8 mouse cellular contexts compared by ENCODE assay signal in the genomic region with DNA sequence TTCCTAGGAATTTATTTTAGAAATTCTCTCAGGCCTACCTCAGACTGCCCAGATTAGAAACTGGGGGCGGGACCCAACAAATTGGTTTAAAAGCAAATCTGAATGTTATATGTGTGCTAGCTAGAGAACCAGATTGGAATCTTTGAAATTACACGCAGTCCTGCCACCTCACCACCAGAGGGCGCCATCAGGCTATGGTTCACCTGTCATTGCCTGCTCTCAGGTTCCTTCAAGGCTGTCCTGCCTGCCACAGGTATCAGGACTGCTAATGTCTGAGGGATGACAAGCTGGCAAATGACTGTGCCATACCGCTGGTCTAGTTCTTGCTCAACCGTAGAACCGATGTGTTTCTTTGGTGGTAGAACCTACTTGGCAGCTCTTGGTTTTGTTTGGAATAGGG. TPM values are rescaled to one million over a fixed set of nuclear protein-coding genes. Genes with fewer than 3 reads are reported as not detected.
A peak's percentile ranks its signal among the peaks of the same experiment; 100 is the strongest.
DNase-seq lines count a peak whose midpoint lies in the region; ATAC-seq and TF ChIP-seq lines count a peak whose summit lies in the region.

No protein-coding gene starts in this region.

- no peak overlapping the region for H3K4me3 ChIP-seq in lung, embryonic 14.5 days (ENCODE audit: low read depth, low read length)

- DNase-seq in ovary, postnatal 10 days (ENCODE audit: low spot score) = peak; percentile 31
- DNase-seq in ovary, adult 18-20 months (ENCODE audit: low spot score) = no peak
- DNase-seq in brain, adult 2 months (ENCODE audit: low read depth, low spot score) = peak; percentile 78
- peak; percentile 81 to 82 for DNase-seq in kidney, postnatal 4 days
- DNase-seq in lung, embryonic 14.5 days = peak; percentile 74
- DNase-seq in right cerebral cortex, adult 2 months (ENCODE audit: low spot score in 2 of 2) = peak; percentile 70 to 90
- DNase-seq in urinary bladder, postnatal 14 days (ENCODE audit: low spot score) = peak; percentile 65

- H3K4me2 ChIP-seq in lung, embryonic 14.5 days = no peak overlapping the region

- H3K9ac ChIP-seq in lung, embryonic 14.5 days = no peak overlapping the region

- ATAC-seq in erythroblast, adult 5-6 weeks (replicated peaks; ENCODE audit: low FRiP score, poor library complexity, severe bottlenecking) = peak; percentile 75
- ATAC-seq in lung, embryonic 14.5 days (ENCODE audit: insufficient read depth) = no peak

- no peaks in the 10 kb centered on the region for H3K4me1 ChIP-seq in lung, embryonic 14.5 days (ENCODE audit: insufficient read depth)

- TF ChIP-seq CTCF in lung, embryonic 14.5 days (IDR thresholded peaks at IDR 0.05; ENCODE audit: low read depth) = peak; percentile 92

- H3K27ac ChIP-seq in lung, embryonic 14.5 days (ENCODE audit: low read depth) = no peak overlapping the region

- no peaks in the 10 kb centered on the region for H3K9me3 ChIP-seq in lung, embryonic 14.5 days (ENCODE audit: low read depth, low read length)

- 13% methylated on average over 6 of the region's 6 CpGs for WGBS in lung, embryonic 14.5 days

- no peaks in the 10 kb centered on the region for H3K36me3 ChIP-seq in lung, embryonic 14.5 days (ENCODE audit: insufficient read depth)

- H3K27me3 ChIP-seq in lung, embryonic 14.5 days (ENCODE audit: insufficient read depth, low read length) = no peaks in the 10 kb centered on the region

RNA-seq across cellular contexts. Expression of a gene that starts 20.1 kb away (rescaled TPM):
- not detected in 2 replicates for total RNA-seq in erythroblast, adult 5-6 weeks (2015; ENCODE audit: low replicate concordance)
- not detected in 2 replicates for total RNA-seq in erythroblast, adult 5-6 weeks (2017; ENCODE audit: low replicate concordance)
- 0.29 TPM in 1 of 2 replicates, not detected in the other for polyA plus RNA-seq in lung, embryonic 14.5 days (2014; fragmentation: Nextera tagmentation; extraction: Ambion mirVana)

RNA-seq across cellular contexts. Expression of a gene that starts 53.3 kb away (rescaled TPM):
- 5.0 and 5.2 TPM in 2 replicates for total RNA-seq in erythroblast, adult 5-6 weeks (2015; ENCODE audit: low replicate concordance)
- total RNA-seq in erythroblast, adult 5-6 weeks (2017; ENCODE audit: low replicate concordance) = 2.1 and 3.6 TPM in 2 replicates
- 25.8 and 30.0 TPM in 2 replicates for polyA plus RNA-seq in lung, embryonic 14.5 days (2014; fragmentation: Nextera tagmentation; extraction: Ambion mirVana)
